Mouse (Mus musculus): ENCODE measurements around the gene Hmgcl. TPM values are rescaled to one million over a fixed set of nuclear protein-coding genes. Genes with fewer than 3 reads are reported as not detected.

Gene Hmgcl
- polyA plus RNA-seq, 1 experiment from 2014 or later: 57.6 TPM

Other genes with a start within 250 kb of the Hmgcl start
- not detected in 2 replicates for gene Il22ra1, start 218.3 kb upstream of the Hmgcl start, polyA plus RNA-seq (2014; fragmentation: Nextera tagmentation; extraction: Ambion mirVana)
- gene Myom3, start 186.7 kb upstream of the Hmgcl start, polyA plus RNA-seq (2014; fragmentation: Nextera tagmentation; extraction: Ambion mirVana): 0.13 and 0.16 TPM in 2 replicates
- gene Srsf10, start 90.7 kb upstream of the Hmgcl start, polyA plus RNA-seq (2014; fragmentation: Nextera tagmentation; extraction: Ambion mirVana): 247 and 266 TPM in 2 replicates
- 90.8 and 122 TPM in 2 replicates for gene Pnrc2, start 72.6 kb upstream of the Hmgcl start, polyA plus RNA-seq (2014; fragmentation: Nextera tagmentation; extraction: Ambion mirVana)
- gene Cnr2, start 51.1 kb upstream of the Hmgcl start, polyA plus RNA-seq (2014; fragmentation: Nextera tagmentation; extraction: Ambion mirVana): 0.17 TPM in 1 of 2 replicates, not detected in the other
- gene Fuca1, start 25.7 kb upstream of the Hmgcl start, polyA plus RNA-seq (2014; fragmentation: Nextera tagmentation; extraction: Ambion mirVana): 57.4 and 62.7 TPM in 2 replicates
- 31.8 and 42.5 TPM in 2 replicates for gene Gale, start 17.3 kb downstream of the Hmgcl start, polyA plus RNA-seq (2014; fragmentation: Nextera tagmentation; extraction: Ambion mirVana)
- 201 and 236 TPM in 2 replicates for gene Lypla2, start 26.2 kb downstream of the Hmgcl start, polyA plus RNA-seq (2014; fragmentation: Nextera tagmentation; extraction: Ambion mirVana)
- 62.6 and 70.0 TPM in 2 replicates for gene Pithd1, start 40.8 kb downstream of the Hmgcl start, polyA plus RNA-seq (2014; fragmentation: Nextera tagmentation; extraction: Ambion mirVana)
- 25.0 and 33.8 TPM in 2 replicates for gene Eloa, start 75.3 kb downstream of the Hmgcl start, polyA plus RNA-seq (2014; fragmentation: Nextera tagmentation; extraction: Ambion mirVana)
- gene Rpl11, start 107.0 kb downstream of the Hmgcl start, polyA plus RNA-seq (2014; fragmentation: Nextera tagmentation; extraction: Ambion mirVana): 312 and 346 TPM in 2 replicates
- gene Id3, start 197.0 kb downstream of the Hmgcl start, polyA plus RNA-seq (2014; fragmentation: Nextera tagmentation; extraction: Ambion mirVana): 108 and 140 TPM in 2 replicates
- 1.2 and 1.7 TPM in 2 replicates for gene E2f2, start 225.9 kb downstream of the Hmgcl start, polyA plus RNA-seq (2014; fragmentation: Nextera tagmentation; extraction: Ambion mirVana)